Mouse (Mus musculus): ENCODE measurements at regions not wholly inside any gene's neighbourhood (a gene's known extent, or its start where the extent isn't known, plus 50 kb on each side); places are given as distances from the start of the nearest gene placed in this dataset.

DNA sequence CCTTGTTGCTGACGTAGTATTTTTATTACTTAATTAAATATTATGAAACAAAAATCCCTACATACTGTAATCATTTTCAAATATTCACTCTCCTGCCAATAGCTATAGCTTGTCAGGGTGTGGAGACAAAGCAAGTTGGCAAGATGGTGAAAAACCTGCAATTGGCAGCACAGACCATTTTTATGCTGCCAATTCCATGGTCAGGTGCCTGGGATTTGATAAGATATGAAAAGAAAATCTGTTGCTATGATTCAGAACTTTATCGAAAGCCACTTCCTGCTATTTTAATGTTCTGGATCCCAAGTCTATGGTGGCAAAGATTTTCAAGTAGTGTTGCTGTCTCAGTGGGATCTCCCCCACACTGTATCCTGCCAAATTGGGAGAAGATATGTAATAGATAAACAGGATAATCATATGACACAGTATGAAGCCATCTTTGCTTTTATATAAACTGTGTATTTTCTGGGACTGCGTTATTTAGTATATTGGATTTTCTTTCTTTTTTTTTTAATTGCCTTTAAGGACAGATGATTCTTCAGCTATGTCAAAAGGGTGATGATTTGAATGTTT lies 165.3 kb upstream of the Lrrc3b start:
- DNase-seq, result no peak

DNA sequence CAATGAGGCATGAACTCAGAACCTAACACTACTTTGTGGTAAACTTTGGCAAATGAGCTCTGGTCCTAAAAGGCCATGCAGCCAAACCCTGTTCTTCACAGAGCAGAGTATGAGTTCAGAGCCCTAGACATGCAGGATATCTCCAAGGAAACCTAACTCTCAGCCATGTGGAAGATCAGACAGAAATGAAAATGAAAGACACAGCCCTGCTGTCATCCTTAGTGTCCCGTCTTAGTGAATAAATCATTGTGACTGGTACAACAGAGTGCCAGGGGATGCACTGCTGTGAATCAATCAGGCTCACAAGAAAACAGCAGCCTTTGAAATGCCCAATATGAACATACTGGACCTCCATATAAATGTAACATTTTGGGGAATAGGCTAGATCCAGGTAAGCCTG lies 171.4 kb upstream of the Lrrc3b start:
- no peak for DNase-seq

DNA sequence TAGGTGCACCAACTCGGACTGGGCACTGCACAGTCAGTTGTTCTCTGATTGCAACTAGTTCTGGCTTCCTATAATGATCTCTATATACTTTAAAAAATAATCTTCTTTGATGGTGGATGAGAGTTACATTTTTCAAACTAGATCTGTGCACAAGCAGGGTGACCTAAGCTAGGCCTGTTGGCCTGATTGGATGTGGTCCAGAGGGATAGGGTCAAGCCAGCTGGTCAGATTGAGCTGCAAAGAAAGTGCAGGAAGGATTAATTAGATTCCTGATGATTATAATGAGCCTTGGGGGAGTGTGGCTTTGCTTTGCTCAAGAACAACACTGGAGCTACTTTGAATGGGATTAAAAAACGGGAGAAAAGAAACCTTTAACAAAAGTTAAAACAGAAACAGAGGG lies 195.8 kb upstream of the Lrrc3b start:
- DNase-seq, result no peak

DNA sequence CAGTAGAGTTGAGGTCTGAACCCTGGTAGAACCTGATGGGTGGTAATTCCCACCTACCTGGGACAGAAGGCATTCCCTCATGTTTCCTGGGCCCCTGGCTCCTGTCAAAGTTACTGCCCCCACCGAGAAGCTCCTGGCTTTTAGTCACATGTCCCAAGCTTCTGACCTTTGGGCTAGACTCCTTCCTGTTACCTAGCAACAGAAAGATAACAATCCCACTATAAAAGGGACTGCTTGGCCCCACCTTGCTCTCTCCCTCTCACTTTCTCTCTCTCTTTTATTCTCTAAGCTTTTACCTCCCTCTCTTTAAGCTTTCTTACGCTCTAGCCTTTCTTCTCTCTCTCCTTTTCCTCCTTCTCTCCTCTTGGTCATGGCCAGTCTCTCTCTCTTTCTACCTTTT lies 198.9 kb upstream of the Lrrc3b start:
- DNase-seq, result no peak

DNA sequence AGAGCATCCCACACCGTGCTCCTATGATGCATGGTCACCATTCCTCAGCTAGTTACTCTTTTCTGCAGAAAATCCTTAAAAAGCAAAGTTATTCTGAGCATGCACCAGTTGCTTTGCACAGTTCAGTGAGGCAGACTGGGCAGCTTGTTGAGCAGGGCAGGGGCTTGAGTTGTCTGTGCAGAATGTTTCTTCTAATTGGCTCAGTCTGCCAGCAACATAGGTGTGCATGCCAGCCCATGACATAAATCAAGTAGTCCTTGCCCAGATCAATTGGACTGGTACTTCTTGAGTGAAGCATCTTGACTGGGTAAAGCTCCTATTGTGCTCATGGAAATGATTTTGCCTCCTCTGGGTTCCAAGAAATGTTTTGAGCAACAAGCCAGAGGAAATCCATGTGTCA lies 200.1 kb upstream of the Lrrc3b start:
- DNase-seq, result no peak

DNA sequence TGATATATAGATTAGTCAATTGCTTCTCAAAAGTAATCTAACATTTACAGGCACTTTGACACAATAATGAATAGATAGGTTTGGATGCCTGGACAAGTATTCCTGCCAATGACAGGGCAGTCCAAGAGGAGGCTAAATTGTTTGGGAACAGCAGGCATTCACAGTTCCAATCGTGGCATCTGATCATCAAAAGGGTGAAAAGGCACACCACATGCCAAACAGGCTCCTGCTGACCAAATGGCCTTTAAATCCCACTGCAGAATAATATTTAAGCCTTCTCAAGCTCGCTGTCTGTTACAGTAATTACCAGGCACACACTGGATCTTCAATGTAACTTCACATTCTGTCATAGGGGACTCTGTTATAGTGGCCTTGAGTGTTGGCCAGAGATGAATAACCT lies 222.1 kb upstream of the Lrrc3b start:
- no peak for DNase-seq

DNA sequence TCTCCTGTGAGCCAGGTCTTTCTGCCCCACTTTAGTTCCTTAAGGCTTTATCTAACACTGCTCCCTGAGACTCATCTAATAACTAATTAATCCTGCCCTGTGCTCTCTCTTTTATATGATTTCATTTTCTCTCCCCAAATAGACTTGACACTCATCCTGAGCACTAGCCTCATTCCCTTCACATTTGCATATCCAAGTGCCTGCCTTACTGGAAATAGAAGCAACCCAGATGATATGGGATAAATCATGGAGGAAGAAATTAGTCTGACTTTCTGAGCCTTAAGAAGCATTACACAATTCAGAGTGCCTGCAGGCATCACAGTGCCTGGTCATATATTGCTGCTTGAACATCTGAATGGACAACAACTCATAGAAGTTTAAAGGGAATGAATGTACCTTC lies 233.5 kb upstream of the Lrrc3b start:
- no peak for DNase-seq

DNA sequence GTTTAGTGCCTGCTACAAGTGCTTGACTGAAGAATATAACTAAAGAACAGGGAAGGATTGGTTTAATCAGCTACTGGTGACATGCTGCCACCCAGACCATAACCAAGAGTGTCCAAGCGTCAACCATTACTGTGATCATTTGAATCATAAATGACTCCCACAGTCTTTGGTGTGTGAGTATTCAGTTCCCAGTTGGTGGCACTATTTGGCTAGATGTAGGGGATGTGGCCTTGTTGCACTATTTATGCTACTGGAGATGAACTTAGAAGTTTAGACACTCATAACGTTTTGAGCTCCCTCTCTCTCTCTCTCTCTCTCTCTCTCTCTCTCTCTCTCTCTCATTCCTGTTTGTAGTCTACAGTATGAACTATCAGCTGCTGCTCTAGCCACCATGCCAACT lies 238.4 kb upstream of the Lrrc3b start:
- DNase-seq, result no peak

DNA sequence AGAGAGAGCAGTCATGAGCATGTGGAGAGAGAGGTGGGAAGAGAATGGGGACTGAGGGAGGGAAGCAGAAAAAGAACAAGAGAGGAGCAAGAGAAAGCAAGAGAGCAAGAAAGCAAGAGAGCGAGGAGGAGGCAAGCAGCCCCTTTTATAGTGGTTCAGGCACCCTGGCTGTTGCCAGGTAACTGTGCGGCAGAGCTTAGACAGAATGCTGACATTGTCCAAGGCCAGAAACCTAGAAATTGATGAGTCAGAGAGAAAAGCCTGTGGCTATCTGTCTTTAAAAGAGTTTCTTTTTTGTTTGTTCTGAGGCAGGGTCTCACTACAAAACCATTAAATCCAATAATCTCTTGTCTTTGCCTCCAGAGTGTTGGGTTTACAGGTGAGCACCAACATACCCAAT lies 240.7 kb upstream of the Lrrc3b start:
- no peak for DNase-seq

DNA sequence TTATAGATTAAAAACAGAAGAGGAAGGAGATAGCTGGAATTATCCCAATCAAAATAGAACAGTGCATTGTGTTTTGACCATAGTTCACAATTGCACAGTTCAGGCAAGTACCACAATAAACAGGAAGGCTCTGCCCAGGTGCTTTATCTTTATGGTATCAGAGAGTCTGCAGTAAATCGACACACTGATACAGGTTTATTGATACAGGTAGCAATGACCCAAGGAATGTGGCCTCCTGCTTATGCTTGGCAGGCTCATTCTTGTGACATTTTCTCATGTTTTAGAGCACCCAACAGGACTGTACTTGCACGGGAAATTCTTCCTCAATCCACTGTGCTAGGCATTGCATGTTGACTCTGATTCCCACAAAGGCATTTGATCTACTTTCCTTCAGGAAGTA lies 259.2 kb upstream of the Lrrc3b start:
- DNase-seq, result no peak

DNA sequence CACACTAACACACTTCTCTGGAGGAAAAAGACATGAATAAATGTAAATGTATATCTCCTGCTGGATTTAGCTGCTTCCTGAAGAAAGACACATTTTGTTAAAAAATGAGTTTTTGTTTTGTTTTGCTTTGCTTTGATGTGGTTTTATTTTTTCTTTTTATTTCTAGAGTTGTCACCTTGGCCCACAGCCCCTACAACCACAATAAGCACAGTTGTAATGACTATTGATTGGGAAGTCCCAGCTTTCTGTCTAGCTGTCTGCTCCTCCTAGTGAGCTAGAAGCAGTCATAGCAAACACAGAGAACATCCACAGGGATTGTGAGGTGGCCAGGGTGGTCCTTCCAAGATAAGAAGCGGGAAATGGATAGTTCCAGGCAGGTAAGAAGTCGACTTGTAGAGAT lies 259.8 kb upstream of the Lrrc3b start:
- DNase-seq, result no peak

DNA sequence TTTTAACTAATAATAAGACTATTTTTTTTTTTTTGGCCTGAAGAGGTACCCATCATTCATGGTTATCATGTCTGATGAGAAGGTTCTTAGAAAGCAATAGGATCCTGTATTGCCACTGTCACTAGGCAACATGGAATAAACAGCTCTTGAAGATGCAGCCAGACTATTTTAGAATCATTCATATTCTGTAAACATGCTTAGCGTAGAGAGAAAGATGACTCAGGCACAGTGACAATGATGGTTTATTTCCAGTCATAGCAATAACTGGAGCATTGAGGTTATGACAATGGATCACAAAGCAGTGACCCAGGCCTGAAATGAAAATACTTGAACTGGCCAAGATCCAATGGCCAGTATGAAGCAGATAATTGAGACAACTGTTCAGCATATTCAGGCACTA lies 283.3 kb upstream of the Lrrc3b start:
- DNase-seq, result no peak

DNA sequence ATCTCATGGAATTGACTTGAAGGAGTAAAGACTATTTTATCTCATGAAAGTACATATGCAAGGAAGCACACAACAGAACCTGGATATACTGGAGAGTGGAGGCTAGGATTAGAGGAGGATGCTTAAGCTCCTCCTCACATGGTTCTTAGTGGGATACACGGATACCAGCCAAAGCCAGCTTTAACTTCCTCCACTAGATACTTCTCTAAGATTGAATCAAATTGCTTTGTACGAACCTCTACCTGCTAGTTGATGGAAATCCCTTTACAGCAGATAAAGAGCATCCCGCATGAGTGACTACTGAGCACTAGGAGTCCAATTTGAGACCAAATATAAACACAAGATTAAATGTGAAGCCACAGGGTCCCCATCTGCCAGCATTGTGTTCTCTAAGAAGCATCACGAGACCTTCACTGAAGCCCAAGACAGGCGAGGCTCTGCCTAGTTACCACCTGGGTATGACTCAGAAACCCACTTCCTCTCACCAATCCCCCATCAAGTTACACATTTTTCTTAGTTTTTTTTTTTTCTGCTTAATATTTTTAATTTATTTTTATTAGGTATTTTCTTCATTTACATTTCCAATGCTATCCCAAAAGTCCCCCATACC lies 307.9 kb upstream of the Lrrc3b start:
- DNase-seq, result peak; percentile 63

DNA sequence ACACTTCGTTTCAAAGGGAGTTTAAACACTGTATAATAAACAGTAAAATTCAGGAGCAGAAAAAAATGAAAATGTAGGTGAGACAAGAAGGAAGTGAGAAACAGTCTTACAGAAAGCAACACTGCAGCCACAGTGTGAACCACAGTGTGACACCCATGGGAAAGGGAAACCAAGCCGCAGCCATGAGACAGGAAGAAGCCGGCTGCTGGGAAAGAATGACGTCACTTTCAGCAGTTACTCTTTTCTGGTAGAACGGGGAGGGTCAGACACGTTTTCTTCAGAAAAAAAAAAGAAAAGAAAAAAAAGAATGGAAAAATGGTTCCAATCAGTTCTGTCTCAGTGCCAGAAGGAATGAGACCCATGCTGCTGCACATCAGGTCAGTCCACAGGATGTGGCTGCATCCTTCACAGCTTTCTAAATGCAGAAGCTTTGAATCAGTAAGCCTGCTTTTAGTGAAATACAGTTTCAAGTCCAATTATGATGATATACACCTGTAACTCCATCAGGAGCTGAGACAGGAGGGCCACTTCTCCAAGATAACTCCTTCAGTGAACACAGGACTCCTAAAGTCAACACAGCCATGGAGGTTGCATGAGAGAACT lies 331.2 kb upstream of the Lrrc3b start:
- peak; percentile 51 for DNase-seq

DNA sequence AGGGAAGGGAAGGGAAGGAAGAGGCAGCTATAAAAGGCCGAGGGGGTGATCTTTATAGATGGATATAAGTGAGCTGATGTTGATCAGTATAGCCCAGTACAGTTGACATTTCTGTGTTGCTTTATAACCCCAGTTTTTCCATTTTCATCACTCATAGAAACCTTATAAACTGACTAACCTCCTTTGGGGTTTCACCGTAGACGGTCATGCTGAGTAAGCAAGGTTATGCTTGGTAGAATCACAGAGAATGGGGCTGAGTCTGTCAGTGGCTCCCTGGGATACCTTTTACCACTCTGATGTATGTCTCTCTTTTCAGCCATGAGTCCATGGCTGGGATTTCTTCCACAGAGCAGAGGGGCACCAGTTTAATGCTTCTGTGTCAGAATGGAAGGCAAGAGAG lies 345.9 kb upstream of the Lrrc3b start:
- DNase-seq, result no peak

DNA sequence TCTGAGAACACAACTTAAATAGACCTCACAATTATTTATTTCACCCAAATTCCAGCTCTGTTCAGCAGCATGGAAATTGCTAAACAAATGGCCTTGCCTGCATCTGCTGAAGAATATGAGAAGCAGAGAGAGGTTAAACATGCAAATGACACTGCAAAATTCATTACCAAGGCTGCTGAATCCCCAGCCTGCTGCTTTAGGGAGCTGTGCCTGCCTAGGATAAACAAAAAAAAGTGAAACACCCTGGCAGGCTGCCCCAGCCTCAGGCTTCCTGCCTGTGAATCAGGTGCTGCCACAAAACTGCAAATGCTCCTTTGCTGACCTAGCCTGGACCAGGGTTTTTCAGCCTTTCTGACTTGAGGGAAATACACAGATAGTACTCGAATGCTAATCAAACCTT lies 346.4 kb upstream of the Lrrc3b start:
- DNase-seq, result peak; percentile 33

DNA sequence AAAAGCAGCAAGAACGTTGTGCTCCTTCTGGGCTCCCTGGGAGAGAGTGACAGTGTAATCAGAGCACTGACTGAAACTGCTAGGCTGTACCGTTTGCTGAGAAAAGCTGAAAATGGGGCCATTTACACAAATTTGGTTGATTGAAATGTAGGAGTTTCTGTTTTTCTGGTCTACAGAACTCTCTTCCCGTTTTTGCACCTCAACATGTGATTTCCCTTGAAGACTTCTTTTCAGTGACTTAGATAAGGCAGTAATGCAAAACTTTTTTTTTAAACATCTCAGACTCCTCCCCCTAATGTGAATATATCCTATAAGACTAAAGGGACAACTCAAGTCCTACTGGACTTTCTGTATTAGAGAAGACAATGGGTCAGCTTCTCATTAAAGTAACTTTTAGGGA lies 356.9 kb upstream of the Lrrc3b start:
- DNase-seq, result no peak

DNA sequence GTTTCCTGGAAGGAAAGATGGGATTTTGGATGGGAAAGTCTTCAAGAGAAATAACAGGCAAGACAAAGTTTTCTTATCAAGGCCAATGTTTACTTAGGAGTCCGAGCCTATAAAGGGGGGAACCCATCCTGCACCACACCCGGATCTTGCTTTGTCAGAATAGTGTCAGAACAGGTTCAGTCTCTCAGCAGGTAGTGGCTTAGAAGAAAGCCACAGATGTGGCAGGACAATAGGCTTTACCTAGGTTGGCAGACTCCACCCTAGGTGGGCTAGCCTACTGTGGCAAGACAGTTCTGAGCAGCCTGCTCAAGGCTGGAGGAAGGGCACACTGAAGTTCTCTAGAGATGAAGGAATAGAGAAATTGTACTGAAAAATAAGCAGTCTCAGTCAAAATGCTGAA lies 358.2 kb upstream of the Lrrc3b start:
- no peak for DNase-seq

DNA sequence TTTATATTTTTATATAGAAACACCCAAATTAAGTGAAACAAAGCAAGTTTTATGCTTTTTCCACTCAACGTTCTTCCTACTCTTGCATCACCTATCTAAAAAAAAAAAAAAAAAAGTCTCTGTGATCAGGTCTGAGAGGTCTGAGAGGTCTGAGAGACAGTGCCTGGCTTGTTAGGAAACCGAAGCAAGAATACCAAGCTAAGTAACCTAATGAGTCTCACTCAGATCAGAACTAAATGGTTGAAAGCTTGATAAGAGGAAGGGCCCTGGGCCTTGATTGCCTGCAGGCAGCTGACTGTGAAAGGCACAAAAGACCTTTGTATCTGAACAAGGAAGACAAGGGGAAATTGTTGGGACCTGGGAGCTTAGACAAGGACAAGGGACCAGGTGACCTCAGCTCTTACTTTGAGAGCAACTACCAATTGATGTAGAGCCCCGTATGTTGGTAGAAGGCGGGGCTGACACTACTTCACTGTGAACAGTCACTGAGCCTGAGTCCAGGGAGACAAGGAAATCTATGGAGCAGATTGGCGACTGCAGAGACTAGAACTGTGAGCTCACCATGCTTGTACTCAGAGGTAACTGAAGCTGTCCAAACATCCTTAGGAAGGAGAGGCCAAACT lies 362.8 kb upstream of the Lrrc3b start:
- no peak for DNase-seq

DNA sequence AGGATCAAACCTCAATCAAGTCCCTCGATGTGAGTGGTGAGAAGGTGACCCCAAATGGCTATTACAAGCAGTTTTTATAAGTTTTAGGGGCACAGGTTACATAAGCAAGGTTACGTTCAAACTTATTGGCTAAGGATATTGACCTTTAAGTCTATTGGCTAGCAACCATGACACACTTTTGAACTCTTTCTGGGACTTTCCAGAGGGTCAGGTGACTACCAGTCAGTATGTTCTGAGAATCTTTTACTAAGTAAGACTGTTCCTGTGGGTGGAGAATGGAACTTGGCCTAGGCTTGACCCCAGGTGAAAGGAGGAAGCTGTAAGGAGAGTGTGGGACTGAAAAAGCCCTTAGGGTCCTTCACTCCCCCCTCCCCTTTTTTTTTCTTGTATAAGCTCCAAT lies 370.3 kb upstream of the Lrrc3b start:
- DNase-seq, result no peak

DNA sequence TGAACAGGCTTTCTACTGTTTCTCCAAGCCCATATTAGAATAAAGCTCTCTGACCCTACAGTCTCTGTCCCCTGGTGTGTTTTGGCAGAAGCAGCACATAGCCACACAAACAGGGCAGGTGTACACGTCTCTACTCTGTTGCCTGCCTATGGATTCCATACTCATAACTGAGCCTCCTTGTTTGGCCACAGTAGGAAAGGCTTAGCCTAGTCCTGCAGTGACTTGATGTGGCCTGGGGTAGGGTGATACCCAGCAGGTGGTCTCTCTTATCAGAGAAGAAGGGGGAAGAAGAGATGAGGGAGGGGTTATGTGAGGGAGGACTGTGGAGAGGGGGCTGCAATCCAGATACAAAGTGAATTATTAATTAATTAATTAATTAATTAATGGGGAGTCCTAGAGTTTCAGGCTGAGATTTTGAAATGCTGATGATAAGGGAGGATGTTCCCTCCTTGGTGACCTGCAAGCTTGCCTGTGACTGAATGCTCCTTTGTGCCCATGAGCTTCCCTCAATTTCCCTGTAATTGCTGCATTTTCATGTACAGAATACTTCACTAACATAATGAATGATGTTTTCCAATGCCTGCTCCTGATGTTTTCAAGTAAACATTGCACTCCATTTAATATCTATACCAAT lies 402.7 kb upstream of the Lrrc3b start:
- no peak for DNase-seq

DNA sequence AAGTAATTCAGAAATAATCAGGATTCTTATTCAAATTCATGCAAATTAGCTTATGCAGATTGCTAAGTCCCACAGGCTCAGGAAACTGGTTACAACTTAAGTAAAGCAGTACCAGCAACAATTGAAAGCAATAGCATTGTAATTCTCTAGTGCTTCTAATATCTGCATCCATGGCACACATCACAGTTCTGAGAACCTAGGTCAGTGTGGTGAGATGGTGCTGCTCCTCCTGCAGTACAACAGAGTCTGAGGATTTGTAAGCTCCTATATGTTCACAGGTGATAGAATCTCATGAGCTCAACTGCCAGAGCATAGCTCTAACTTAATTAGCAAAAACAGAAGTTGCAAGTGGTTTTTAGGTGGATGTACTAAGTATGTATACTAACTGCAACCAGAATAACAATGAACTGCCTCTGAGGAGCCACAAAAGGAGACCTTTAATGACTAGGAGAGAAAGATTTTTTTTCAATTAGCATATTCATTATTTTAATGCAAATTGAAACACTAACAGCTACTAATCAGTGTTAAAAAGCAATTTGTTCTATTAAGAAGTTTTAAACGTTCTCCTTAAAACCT lies 403.3 kb upstream of the Lrrc3b start:
- DNase-seq, result no peak

DNA sequence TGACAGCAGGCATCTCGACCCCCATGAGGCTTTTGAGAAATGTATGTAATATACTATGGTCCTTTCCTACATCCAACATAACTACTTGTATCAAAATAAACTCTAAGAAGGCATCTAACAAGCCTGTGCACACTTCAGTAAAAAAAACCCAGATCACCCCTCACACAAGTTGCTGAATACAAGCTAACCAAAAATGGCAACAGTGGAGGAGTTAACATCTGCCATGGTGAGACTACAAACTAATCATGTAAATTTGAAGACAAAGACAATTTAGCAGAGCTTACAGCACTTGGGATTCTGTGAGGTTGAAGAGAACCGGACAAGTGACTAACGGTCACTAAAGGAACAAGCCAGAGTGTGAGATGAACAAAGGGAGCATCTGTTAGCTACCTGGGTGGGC lies 380.6 kb upstream of the Ngly1 start:
- no peak for DNase-seq

DNA sequence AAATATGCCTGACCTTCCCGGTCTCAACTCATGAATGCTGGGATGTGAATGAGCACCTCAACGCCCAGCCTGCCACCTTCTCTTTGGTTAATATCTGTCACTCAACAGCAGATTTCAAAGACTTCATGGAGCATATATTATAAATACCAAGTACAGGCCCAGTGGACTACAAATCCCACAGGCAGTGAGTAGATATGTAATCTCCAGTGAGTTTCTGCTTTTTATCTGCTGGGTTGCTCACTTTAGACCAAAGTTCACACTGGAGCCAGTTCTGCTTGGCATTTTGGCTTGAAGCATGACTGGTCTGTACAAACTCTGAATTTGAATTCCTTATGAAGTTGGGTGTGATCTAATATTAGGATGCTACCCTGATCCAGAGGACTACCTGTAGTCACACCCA lies 377.1 kb upstream of the Ngly1 start:
- DNase-seq, result no peak

Measured in thymus, postnatal 25 days (tissue).